Mouse (Mus musculus): ENCODE results near the gene Srsf10. TPM values are rescaled to one million over a fixed set of nuclear protein-coding genes. Genes with fewer than 3 reads are reported as not detected.

Gene Srsf10
- polyA plus RNA-seq, 1 experiment from 2014 or later, result 324 TPM

DNA sequence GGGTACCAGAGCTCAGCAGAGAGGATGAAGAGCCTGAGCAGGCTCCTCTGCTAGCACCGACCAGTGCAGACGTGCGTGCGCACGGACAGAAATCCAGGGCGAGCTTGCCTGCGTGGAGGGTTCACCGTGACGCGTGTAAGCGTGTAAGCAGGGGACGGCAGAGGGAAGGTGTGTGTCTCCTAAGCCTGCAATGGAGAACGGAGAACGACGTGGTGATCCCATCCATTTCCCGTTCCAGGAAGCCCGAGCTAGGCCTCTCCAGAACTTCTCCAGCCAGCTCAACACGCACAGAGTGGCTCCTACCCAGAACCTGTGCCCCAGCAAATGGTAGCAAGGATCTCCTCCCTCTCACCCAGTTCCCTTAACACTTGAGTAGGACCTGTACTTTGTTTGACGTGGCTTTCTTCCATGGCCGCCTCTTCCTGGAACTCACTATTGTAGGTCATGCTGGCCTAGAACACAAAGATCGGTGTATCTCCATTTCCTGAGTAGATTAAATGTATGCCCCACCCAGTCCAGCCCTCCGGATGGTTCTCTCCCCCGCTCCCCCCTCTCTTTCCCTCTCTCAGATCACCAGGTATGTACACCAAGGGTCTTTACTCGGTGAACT is 33.0 kb downstream of the Srsf10 start:
- ATAC-seq (ENCODE audit: insufficient number of reproducible peaks, insufficient read depth, low FRiP score, low TSS enrichment, low read depth), result no peak
- no peak overlapping the region for H3K4me2 ChIP-seq
- H3K36me3 ChIP-seq, result no peaks in the 10 kb centered on the region
- 88% methylated on average over 24 of the region's 24 CpGs for WGBS
- peaks cover 12% of the 10 kb centered on the region for H3K4me1 ChIP-seq
- no peak overlapping the region for H3K4me3 ChIP-seq
- no peaks in the 10 kb centered on the region for H3K27me3 ChIP-seq
- no peaks in the 10 kb centered on the region for H3K9me3 ChIP-seq
- H3K27ac ChIP-seq, result no peak overlapping the region
- no peak overlapping the region for H3K9ac ChIP-seq

DNA sequence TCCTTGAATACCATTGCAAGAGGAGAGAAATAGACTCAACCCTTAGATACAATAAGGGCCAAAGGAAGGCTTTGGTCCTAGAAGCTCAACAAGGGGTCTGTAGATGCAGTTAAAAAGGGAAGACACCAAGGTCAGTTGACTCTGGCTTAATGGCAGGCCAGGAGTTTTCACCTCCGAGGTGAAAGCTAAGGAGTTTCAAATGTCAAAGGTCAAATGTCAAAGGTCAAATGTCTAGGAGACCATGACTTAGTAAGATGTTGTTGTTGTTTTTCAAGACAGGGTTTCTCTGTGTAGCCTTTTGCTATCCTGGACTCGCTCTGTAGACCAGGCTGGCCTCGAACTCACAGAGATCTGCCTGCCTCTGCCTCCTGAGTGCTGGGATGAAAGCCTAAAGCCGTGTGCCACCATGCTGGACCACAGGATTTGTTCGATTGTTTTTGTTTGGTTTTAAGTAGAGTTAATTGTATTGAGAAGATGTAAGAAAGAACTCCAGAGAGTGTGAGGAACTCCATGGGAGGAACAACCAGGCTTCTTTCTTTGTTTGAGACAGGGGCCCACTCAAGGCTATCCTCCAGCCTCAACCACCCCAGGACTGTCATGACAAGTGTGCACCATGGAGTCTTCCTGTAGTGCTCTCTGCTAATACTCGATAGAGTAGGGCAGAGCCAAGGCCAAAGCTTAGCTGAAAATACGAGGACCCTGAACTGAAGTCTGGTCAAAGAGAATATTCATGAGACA is 33.8 kb downstream of the Srsf10 start:
- no peak for ATAC-seq (ENCODE audit: insufficient number of reproducible peaks, insufficient read depth, low FRiP score, low TSS enrichment, low read depth)
- peaks cover 5% of the 10 kb centered on the region for H3K4me1 ChIP-seq
- H3K4me3 ChIP-seq, result no peak overlapping the region
- H3K9me3 ChIP-seq, result no peaks in the 10 kb centered on the region
- H3K9ac ChIP-seq, result no peak overlapping the region
- H3K4me2 ChIP-seq, result no peak overlapping the region
- 80% methylated on average over 7 of the region's 7 CpGs for WGBS
- H3K36me3 ChIP-seq, result no peaks in the 10 kb centered on the region
- no peak overlapping the region for H3K27ac ChIP-seq
- H3K27me3 ChIP-seq, result no peaks in the 10 kb centered on the region

DNA sequence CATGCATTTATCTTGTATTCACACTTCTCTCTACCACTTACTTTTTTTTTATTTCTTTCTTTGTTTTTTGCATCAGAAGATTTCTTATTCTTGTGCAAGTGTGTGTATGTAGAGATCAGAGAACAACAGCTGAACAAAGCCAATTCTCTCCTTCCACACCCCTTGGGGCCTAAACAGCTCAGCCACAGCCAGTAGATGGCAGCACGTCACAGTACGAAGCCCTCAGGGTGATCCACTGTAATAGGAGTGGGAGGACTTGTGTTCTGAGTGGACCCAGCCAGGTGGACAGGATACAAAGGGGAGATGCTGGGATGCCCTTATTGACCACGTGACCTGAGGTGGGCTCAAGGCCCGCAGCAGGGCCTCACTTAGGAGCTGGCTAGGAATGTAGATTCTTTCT is 34.3 kb downstream of the Srsf10 start:
- no peak overlapping the region for H3K9ac ChIP-seq
- H3K36me3 ChIP-seq, result no peaks in the 10 kb centered on the region
- H3K9me3 ChIP-seq, result no peaks in the 10 kb centered on the region
- no peaks in the 10 kb centered on the region for H3K27me3 ChIP-seq
- H3K4me3 ChIP-seq, result no peak overlapping the region
- no peak overlapping the region for H3K4me2 ChIP-seq
- 0 out of 2 replicates have a peak, but pooled peaks have one; percentile 52 for ATAC-seq (ENCODE audit: insufficient number of reproducible peaks, insufficient read depth, low FRiP score, low TSS enrichment, low read depth)
- WGBS, result 14% methylated on average over 4 of the region's 4 CpGs
- no peak overlapping the region for H3K27ac ChIP-seq
- H3K4me1 ChIP-seq, result no peaks in the 10 kb centered on the region

DNA sequence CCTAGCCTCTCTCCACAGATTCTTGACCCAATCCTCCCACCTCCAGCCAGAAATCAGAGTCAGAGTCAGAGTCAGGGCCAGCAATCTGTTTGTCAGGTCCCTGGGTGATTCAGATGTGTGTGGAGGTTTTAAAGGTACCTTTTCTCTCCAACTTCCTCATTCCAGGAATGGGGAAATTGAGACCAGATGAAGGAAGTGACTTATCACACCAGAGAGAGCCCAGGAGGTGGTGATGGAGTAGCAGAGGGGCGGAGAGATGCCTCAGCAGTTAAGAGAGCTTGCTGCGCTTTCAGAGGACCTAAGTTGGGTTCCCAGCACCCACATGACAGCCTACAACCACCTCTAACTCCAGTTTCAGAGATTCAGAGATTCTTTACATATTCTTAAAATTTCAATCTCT is 36.0 kb downstream of the Srsf10 start:
- Histone ChIP-seq H3K9me3 (no peaks in the 10 kb centered on the region), H3K4me2 (no peak overlapping the region), H3K4me1 (peaks cover 4% of the 10 kb centered on the region; the same call in 1 of the 2 replicates), H3K4me3 (no peak overlapping the region), H3K27me3 (no peaks in the 10 kb centered on the region), H3K27ac (no peak overlapping the region), H3K36me3 (no peaks in the 10 kb centered on the region), H3K9ac (no peak overlapping the region)
- ATAC-seq (ENCODE audit: insufficient number of reproducible peaks, insufficient read depth, low FRiP score, low TSS enrichment, low read depth), result no peak
- 82% methylated on average over 2 of the region's 2 CpGs for WGBS

DNA sequence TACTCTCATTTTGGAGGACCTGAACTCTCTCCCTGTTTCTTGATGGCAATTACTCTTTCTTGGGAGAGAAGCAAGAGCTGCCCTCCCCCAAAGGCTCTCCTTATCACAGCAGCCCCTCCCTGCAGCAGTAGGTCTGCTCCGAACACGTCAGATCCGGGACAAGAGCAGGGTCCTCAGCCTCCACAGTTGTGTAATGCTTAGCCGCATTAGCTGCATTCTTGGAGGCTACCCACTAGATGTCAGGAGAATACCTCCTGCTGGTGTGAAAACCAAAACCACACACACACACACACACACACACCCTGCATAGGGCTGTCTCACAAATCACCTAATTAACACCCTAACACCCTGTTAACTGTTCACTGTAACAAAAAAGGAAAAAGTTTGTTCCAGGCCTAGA is 37.3 kb downstream of the Srsf10 start:
- H3K9me3 ChIP-seq, result no peaks in the 10 kb centered on the region
- H3K36me3 ChIP-seq, result no peaks in the 10 kb centered on the region
- 73% methylated on average over 4 of the region's 4 CpGs for WGBS
- H3K9ac ChIP-seq, result no peak overlapping the region
- H3K4me1 ChIP-seq, result peaks cover 4% of the 10 kb centered on the region; the same call in 1 of the 2 replicates
- no peak overlapping the region for H3K27ac ChIP-seq
- no peak for ATAC-seq (ENCODE audit: insufficient number of reproducible peaks, insufficient read depth, low FRiP score, low TSS enrichment, low read depth)
- H3K27me3 ChIP-seq, result no peaks in the 10 kb centered on the region
- H3K4me3 ChIP-seq, result no peak overlapping the region
- H3K4me2 ChIP-seq, result no peak overlapping the region

DNA sequence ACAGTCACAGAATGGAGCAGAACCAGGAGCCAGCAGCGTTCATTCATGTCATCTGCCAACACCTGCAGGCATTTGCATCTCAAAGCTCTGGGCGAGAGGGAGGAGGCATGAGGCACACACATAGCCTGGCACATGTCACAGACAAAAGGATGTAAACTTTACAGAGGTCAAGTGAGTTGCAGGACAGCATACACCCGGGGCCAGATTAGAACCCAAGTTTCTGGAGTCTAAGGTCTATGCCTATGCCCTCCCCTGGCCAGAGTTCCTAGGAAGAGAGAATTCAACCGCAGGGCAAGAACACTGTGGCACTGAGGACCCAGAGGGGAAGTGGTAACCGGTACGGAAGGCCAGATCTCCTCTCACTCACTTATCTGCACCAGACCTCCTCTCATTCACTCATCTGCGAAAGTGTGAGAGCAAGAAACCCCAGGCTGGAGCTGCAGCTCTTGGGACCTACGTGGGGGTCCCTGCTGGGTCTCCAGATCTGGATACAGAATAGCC is 39.6 kb downstream of the Srsf10 start, which contains the start of gene Cnr2:
Cnr2 (plus strand) TSS at position 324 of the 501 bp plus-strand sequence.
- Histone ChIP-seq H3K4me3 (no peak within 1 kb of the TSS), H3K9ac (no peak within 1 kb of the TSS), H3K4me1 (peaks cover 4% of the 10 kb centered on the region; the same call in 1 of the 2 replicates), H3K27ac (no peak within 1 kb of the TSS), H3K4me2 (no peak within 1 kb of the TSS), H3K27me3 (no peaks in the 10 kb centered on the region), H3K9me3 (no peaks in the 10 kb centered on the region), H3K36me3 (no peaks in the 10 kb centered on the region)
- no peak for ATAC-seq (ENCODE audit: insufficient number of reproducible peaks, insufficient read depth, low FRiP score, low TSS enrichment, low read depth)
- 58% methylated on average over 8 of the region's 8 CpGs for WGBS

DNA sequence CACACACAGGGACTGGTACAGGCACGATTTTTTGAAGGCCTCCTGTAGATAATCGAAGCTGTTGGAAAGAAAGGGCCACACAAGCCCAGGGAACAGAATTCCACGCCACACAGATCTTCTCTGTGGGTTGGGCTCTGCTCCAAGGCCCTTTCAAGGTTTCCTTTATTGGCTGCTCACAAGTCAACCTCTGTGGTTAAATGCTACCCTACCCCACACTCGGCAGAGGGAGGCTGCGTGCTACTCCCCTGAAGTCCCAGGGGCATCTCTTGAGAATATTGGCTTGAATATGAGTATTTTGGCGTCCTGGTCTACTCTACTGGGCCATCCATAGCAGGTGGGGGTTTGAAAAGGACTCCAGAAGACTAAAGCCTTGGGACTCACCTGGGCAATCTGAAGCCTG is 40.6 kb downstream of the Srsf10 start:
- H3K4me3 ChIP-seq, result no peak overlapping the region
- H3K27ac ChIP-seq, result no peak overlapping the region
- no peaks in the 10 kb centered on the region for H3K36me3 ChIP-seq
- no peak overlapping the region for H3K4me2 ChIP-seq
- no peak for ATAC-seq (ENCODE audit: insufficient number of reproducible peaks, insufficient read depth, low FRiP score, low TSS enrichment, low read depth)
- peaks cover 4% of the 10 kb centered on the region; the same call in 1 of the 2 replicates for H3K4me1 ChIP-seq
- no peak overlapping the region for H3K9ac ChIP-seq
- H3K27me3 ChIP-seq, result no peaks in the 10 kb centered on the region
- 69% methylated on average over 6 of the region's 6 CpGs for WGBS
- no peaks in the 10 kb centered on the region for H3K9me3 ChIP-seq

DNA sequence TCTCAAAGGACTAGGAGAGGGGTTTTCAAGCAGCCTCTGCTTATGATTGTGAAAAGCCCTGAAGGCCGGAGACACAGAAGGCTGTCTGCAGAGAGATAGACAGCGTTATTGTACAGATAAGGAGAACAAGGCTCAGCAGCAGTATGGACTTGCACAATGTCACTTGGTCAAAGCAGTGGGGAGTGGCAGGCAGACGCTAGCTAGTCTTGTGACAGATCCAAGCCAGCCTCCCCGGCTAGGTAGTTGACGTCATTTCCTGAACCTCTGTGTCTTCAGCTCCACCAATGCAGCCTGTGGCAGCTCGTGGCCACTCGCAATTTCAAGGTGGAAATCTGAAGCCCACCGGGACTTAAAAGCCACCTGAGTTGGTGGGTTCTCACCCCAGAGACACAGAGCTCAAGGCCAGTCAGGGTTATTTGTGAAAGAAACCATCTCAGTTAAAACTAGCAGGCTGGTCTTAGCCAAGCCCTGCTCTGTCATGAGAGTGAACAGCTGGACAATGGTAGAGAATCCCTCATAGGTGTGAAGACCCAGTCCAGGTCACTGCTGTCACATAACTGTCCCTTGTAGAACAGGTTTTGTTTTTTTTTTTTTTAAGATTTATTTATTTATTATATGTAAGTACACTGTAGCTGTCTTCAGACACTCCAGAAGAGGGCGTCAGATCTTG is 43.0 kb downstream of the Srsf10 start:
- Histone ChIP-seq H3K36me3 (no peaks in the 10 kb centered on the region), H3K27ac (no peak overlapping the region), H3K4me1 (peaks cover 4% of the 10 kb centered on the region; the same call in 1 of the 2 replicates), H3K9ac (no peak overlapping the region), H3K4me2 (no peak overlapping the region), H3K9me3 (no peaks in the 10 kb centered on the region), H3K4me3 (no peak overlapping the region), H3K27me3 (no peaks in the 10 kb centered on the region)
- ATAC-seq (ENCODE audit: insufficient number of reproducible peaks, insufficient read depth, low FRiP score, low TSS enrichment, low read depth), result no peak
- 67% methylated on average over 9 of the region's 9 CpGs for WGBS

DNA sequence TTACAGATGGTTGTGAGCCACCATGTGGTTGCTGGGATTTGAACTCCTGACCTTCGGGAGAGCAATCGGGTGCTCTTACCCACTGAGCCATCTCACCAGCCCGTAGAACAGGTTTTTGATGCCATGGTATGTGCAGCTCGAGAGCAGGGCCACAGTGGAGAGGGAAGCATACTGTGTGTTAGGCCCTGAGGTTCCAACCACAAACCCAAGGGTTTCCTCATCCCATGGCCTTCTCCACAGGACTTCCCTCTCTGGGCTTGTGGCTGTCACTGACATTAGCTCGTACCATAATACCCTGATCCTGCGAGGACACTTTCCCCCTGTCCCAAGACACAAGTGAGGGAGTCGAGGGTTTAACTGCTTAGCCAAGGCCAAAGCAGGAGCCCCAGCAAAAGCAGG is 43.5 kb downstream of the Srsf10 start:
- 81% methylated on average over 7 of the region's 7 CpGs for WGBS

DNA sequence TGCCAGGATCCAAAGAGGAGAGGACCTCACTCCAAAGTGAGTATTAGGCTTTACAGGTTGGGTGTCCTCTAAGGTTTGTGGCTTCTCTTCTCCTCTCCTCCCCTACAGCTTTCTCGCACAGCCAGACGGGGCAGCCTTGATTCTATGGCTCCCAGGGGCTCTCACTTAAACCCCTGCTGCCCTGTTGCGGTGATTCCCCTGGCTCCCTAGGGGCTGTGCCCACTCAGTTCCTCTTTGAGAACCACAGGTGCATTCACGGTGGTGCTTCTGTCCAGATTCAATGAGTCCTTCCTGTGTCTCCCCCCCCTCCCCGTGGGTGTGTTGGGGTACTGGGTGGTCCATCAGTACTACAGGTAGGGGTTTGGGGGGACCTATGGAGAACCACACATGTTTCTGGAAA is 44.5 kb downstream of the Srsf10 start:
- WGBS, result 78% methylated on average over 5 of the region's 5 CpGs
- H3K9me3 ChIP-seq, result no peaks in the 10 kb centered on the region
- no peak overlapping the region for H3K9ac ChIP-seq
- peaks cover 4% of the 10 kb centered on the region; the same call in 1 of the 2 replicates for H3K4me1 ChIP-seq
- ATAC-seq (ENCODE audit: insufficient number of reproducible peaks, insufficient read depth, low FRiP score, low TSS enrichment, low read depth), result no peak
- no peaks in the 10 kb centered on the region for H3K27me3 ChIP-seq
- H3K4me3 ChIP-seq, result no peak overlapping the region
- H3K36me3 ChIP-seq, result no peaks in the 10 kb centered on the region
- H3K27ac ChIP-seq, result no peak overlapping the region
- H3K4me2 ChIP-seq, result no peak overlapping the region

More for the DNA sequence above, 43.5 kb downstream of the Srsf10 start:
- H3K9me3 ChIP-seq, result no peaks in the 10 kb centered on the region
- no peak overlapping the region for H3K9ac ChIP-seq
- no peak overlapping the region for H3K4me3 ChIP-seq
- no peaks in the 10 kb centered on the region for H3K36me3 ChIP-seq
- H3K4me1 ChIP-seq, result peaks cover 4% of the 10 kb centered on the region; the same call in 1 of the 2 replicates
- no peaks in the 10 kb centered on the region for H3K27me3 ChIP-seq
- H3K4me2 ChIP-seq, result no peak overlapping the region
- ATAC-seq (ENCODE audit: insufficient number of reproducible peaks, insufficient read depth, low FRiP score, low TSS enrichment, low read depth), result no peak
- H3K27ac ChIP-seq, result no peak overlapping the region

DNA sequence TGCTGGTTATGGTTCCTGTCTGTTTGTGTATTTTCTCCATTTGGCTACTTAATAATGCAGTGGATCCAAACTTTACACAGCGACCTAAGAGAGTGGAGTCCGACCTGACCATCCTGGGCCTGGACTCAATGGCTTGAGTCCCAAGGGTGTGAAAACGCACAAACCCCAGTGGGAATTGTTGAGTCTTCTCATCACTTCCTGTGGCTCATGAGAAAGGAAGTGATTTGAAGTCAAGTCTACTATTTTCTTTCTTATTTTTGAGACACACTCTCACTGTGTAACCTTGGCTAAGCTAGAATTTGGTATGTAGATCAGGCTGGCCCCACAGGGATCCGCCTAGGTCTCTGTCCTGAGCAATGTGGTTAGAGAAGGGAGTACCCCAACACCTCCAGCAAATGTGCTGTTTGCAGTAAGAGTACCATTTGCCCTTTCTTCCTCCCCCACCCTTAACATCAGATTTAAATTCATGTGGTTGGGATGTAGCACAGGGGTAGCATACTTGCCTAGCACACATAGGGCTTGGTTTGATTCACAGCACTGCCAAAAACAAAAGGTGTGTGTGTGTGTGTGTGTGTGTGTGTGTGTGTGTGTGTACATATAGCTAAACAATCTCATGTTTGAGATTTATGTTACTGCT is 47.2 kb downstream of the Srsf10 start:
- Histone ChIP-seq H3K4me2 (no peak overlapping the region), H3K27ac (no peak overlapping the region), H3K36me3 (no peaks in the 10 kb centered on the region), H3K9ac (no peak overlapping the region), H3K4me1 (no peaks in the 10 kb centered on the region), H3K9me3 (no peaks in the 10 kb centered on the region), H3K27me3 (no peaks in the 10 kb centered on the region), H3K4me3 (no peak overlapping the region)
- ATAC-seq (ENCODE audit: insufficient number of reproducible peaks, insufficient read depth, low FRiP score, low TSS enrichment, low read depth), result no peak
- 93% methylated on average over 4 of the region's 4 CpGs for WGBS

Measured in embryonic facial prominence, embryonic 13.5 days (tissue).